Mouse (Mus musculus) neutrophil, adult 59 days (primary cell): ENCODE data around the gene Olfr1467. TPM values are rescaled to one million over a fixed set of nuclear protein-coding genes. Genes with fewer than 3 reads are reported as not detected.

Experiments used
- total RNA-seq, 2 experiments: library from RNA; stranded (reverse); gene quantifications; 1 replicate in 1 of 2; 2 replicates in 1 of 2; pipeline ENCODE4 v1.2.4; 2023

Olfr1467 gene
- total RNA-seq: not detected

DNA sequence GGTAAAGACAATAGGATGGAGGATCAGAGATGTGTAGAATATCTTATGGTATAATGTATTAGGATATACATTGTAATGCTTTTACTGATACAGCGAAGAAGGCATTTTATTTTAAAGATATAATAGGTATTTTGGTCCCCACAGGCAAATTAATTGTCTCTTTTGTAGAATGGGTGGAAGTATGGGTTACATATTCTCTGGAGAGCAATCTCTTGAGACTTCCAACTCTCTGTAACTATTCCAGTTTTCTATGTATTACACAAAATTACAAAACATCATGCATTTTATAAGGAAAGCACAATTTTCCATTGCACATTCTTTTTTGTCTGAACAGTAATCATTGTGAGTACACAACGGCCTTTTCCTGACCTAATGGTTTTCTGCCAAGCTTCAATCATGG is at the start of gene Olfr1467:
TSS of gene Olfr1467 (plus strand) at position 301 of the 400 bp plus-strand sequence.

DNA sequence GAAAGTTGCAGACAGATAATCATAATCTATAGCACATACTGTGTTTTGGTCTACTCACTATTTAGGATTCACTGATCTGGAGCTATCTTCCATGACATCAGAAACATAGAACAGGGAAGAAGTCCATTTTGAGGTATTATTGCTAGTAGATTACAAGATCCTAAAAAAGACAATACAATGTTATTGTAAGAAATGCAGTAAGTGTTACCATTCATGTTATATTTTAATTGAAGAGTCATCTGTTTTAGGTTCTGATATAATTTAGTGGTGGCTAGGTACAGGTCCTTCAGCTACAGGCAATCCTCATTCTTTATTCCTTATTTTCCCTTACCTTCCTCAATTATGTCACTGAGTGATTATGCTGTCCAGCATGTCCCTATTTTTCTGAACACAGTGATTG is 46.6 kb upstream of the Olfr1467 start, which contains the start of gene Olfr1465:
TSS of gene Olfr1465 (minus strand) at position 101 of the 400 bp plus-strand sequence.

DNA sequence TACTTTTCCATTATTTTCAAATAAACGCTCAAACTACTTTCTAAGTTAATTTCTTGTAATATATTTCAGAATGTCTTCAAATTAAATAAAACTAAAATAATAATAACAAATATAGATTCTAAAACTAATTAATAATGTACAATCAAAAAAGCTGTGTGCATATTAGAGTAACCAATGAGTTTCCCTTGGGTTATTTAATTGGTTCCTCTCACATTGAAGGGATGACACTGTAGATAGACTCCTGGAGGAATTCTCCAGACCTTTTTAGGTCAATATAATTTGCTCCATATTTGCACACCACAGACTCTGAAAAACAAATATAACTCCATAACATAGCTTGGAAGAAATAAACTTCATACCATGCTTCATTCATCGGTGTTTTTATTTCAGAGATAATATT is 23.5 kb upstream of the Olfr1467 start, which contains the start of gene Olfr1466:
TSS of gene Olfr1466 (plus strand) at position 301 of the 400 bp plus-strand sequence.

DNA sequence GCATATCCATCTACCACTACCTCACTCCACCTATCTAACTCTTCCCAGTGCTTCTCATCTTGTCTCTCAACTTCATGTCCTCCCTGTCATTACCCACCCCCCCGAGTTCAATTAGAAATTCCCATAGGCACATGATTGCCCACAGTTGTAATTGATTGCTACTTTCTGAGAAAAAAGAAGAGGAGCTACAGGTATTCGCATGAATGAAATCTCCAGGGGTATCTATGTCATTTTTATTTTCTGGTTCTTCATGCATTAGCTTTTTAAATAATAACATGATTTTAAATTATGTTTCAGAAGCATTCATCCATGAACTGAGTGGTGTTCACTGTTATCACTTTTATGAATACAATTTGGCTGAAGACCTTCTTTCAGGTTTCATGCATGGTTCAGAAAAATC is 45.5 kb downstream of the Olfr1467 start, which contains the start of gene Olfr1469:
TSS of gene Olfr1469 (plus strand) at position 301 of the 400 bp plus-strand sequence.

Other genes with a start within 250 kb of the Olfr1467 start
- under 1 TPM; 0.13 to 0.16 TPM for gene Olfr1459, start 212.7 kb upstream of the Olfr1467 start, total RNA-seq
- not detected for gene Olfr1461, start 199.2 kb upstream of the Olfr1467 start, total RNA-seq
- not detected for gene Olfr1462, start 176.5 kb upstream of the Olfr1467 start, total RNA-seq
- gene Olfr1463, start 130.9 kb upstream of the Olfr1467 start, total RNA-seq: not detected
- gene Olfr1465, start 46.7 kb upstream of the Olfr1467 start, total RNA-seq: not detected
- not detected for gene Olfr1466, start 23.4 kb upstream of the Olfr1467 start, total RNA-seq
- gene Olfr1469, start 45.6 kb downstream of the Olfr1467 start, total RNA-seq: not detected
- not detected for gene Olfr1471, start 81.2 kb downstream of the Olfr1467 start, total RNA-seq
- gene Olfr1472, start 93.8 kb downstream of the Olfr1467 start, total RNA-seq: not detected
- not detected for gene Olfr1474, start 107.3 kb downstream of the Olfr1467 start, total RNA-seq
- gene Olfr1475, start 118.0 kb downstream of the Olfr1467 start, total RNA-seq: not detected
- not detected for gene Olfr1477, start 138.3 kb downstream of the Olfr1467 start, total RNA-seq
- not detected for gene Olfr1480, start 165.7 kb downstream of the Olfr1467 start, total RNA-seq
- not detected for gene Olfr1484, start 221.3 kb downstream of the Olfr1467 start, total RNA-seq